Mouse (Mus musculus) heart, adult 2 months (tissue): ENCODE results near the gene 1700006A11Rik.

Source experiments
- CTCF ChIP-seq: fragments of 200-600 bp; IDR thresholded peaks from 2 replicates; pipeline ENCODE4 v1.8.1; 2022; ENCODE audit warnings: antibody characterized with exemption, mild to moderate bottlenecking, moderate library complexity
- EP300 ChIP-seq: fragments of 200-500 bp; IDR thresholded peaks from 2 replicates; pipeline ENCODE4 v1.6.1; 2011; ENCODE audit warnings: low read depth, low read length, control low read depth; ENCODE audit not compliant: insufficient read depth
- POLR2A ChIP-seq: fragments of 200-500 bp; IDR thresholded peaks from 2 replicates; pipeline ENCODE4 v1.6.1; 2011; ENCODE audit warnings: mild to moderate bottlenecking, low read depth, low read length, control low read depth; ENCODE audit not compliant: insufficient read depth

DNA sequence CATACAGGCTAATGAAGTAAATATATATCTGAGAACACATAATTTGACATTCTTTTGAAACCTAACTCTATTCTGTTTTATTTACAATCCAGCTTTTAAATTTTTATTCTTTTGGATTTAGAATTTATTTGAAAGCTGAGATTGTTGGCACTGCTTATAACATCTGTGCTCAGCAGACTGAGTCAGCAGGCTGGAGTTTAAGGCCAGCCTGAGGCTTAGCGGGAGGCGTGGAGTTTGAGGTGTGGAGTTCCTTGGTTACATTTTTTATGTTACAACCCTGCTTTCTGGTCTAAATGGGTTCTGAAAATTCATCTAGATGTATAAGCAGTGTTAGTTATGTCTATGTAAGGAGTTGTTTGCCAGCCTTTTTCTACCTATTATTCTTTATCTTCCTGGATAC lies 35.7 kb downstream of the 1700006A11Rik start:
- TF ChIP-seq POLR2A (no peak), CTCF (no peak), EP300 (no peak)
